Mouse (Mus musculus) myocyte (in vitro differentiated cells): Measurements from ENCODE around the gene Epb41l4b. TPM values are rescaled to one million over a fixed set of nuclear protein-coding genes. Genes with fewer than 3 reads are reported as not detected.

ENCODE experiments used
- H3K27me3 ChIP-seq: one replicate; pipeline ENCODE4 v1.6.1; 2011; ENCODE audit not compliant: control insufficient read depth, insufficient read depth, insufficient read length
- H3K36me3 ChIP-seq: one replicate; pipeline ENCODE4 v1.6.1; 2011; ENCODE audit not compliant: control insufficient read depth, insufficient read depth
- H3K4me2 ChIP-seq: one replicate; pipeline ENCODE4 v1.6.1; 2011; ENCODE audit warnings: low read depth, control low read depth
- H3K4me3 ChIP-seq: one replicate; pipeline ENCODE4 v1.5.1; 2011; ENCODE audit warnings: mild to moderate bottlenecking, control low read depth, moderate library complexity
- H3K79me2 ChIP-seq: one replicate; pipeline ENCODE4 v1.6.1; 2011; ENCODE audit not compliant: control insufficient read depth, insufficient read depth
- H3ac ChIP-seq: one replicate; pipeline ENCODE4 v1.6.1; 2011; ENCODE audit not compliant: control insufficient read depth, insufficient read length
- CEBPB ChIP-seq: IDR thresholded peaks from 2 replicates; pipeline ENCODE4 v1.6.1; 2011; ENCODE audit warnings: mild to moderate bottlenecking, moderate library complexity; ENCODE audit not compliant: poor library complexity, insufficient read depth, severe bottlenecking
- E2F4 ChIP-seq: IDR thresholded peaks from one replicate; pipeline ENCODE4 v1.6.1; 2011; ENCODE audit warnings: mild to moderate bottlenecking, control low read depth, moderate library complexity; ENCODE audit not compliant: insufficient read depth
- MAX ChIP-seq: IDR thresholded peaks from one replicate; pipeline ENCODE4 v1.6.1; 2011; ENCODE audit warnings: low read depth, mild to moderate bottlenecking, control low read depth
- MYOD1 ChIP-seq, 3 experiments: IDR thresholded peaks; one replicate each; pipeline ENCODE4 v1.6.1; 2011; ENCODE audit warnings: control low read depth in 2 of 3, low read depth in 2 of 3, mild to moderate bottlenecking in 2 of 3, moderate library complexity in 1 of 3; ENCODE audit not compliant: insufficient read length in 2 of 3, control insufficient read depth in 1 of 3
- MYOG ChIP-seq, 3 experiments: IDR thresholded peaks; one replicate each; pipeline ENCODE4 v1.6.1; 2011; ENCODE audit warnings: control low read depth in 2 of 3, low read depth in 2 of 3, mild to moderate bottlenecking in 2 of 3; ENCODE audit not compliant: insufficient read length in 2 of 3, control insufficient read depth in 1 of 3, insufficient read depth in 1 of 3
- POLR2A ChIP-seq: IDR thresholded peaks from one replicate; pipeline ENCODE4 v1.6.1; 2011; ENCODE audit warnings: low read depth, mild to moderate bottlenecking, control low read depth, moderate library complexity; ENCODE audit not compliant: insufficient read length
- POLR2AphosphoS2 ChIP-seq: IDR thresholded peaks from one replicate; pipeline ENCODE4 v1.6.1; 2011; ENCODE audit warnings: low read depth, control low read depth; ENCODE audit not compliant: insufficient read length
- REST ChIP-seq: IDR thresholded peaks from one replicate; pipeline ENCODE4 v1.6.1; 2011; ENCODE audit warnings: mild to moderate bottlenecking, control low read depth, moderate library complexity; ENCODE audit not compliant: insufficient read depth, insufficient read length
- SRF ChIP-seq: IDR thresholded peaks from one replicate; pipeline ENCODE4 v1.6.1; 2011; ENCODE audit warnings: low read depth; ENCODE audit not compliant: control insufficient read depth, insufficient read length
- TCF12 ChIP-seq: IDR thresholded peaks from one replicate; pipeline ENCODE4 v1.6.1; 2011; ENCODE audit warnings: mild to moderate bottlenecking, control low read depth; ENCODE audit not compliant: poor library complexity, insufficient read depth, severe bottlenecking
- TCF3 ChIP-seq: IDR thresholded peaks from one replicate; pipeline ENCODE4 v1.6.1; 2011; ENCODE audit warnings: low read depth, control low read depth; ENCODE audit not compliant: insufficient read length
- USF1 ChIP-seq: IDR thresholded peaks from one replicate; pipeline ENCODE4 v1.6.1; 2011; ENCODE audit warnings: low read depth, mild to moderate bottlenecking, control low read depth, moderate library complexity
- polyA plus RNA-seq: library from polyadenylated mRNA; unstranded; fragments of >200 nt; fragmentation: generic; extraction: Trizol; gene quantifications from one replicate; pipeline ENCODE4 v1.2.1, GENCODE M21; 2012; ENCODE audit warnings: missing spikeins

The Epb41l4b gene
- polyA plus RNA-seq, 1 experiment, result 0.31 TPM

DNA sequence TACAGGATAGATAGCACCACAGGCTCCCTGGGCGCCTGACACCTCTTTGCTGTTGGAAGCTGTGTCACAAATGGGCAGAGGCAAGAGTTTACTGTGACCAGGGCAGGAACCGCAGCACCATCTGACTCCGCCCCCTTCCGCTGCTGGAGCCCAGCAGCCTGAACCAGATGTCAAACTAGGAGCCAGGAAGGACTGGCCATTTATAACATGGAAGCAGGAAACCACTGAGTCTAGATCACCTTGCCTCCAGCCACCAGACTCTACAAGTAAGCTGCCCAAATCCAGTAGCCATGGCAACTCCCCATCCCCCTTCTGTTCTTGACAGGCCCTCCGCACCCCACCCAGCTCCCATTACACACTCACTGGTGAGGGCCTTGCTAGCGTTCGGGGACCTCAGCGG lies 102.8 kb downstream of the Epb41l4b start:
- TF ChIP-seq USF1, result no peak
- TF ChIP-seq REST, result no peak
- TF ChIP-seq POLR2A, result no peak
- TF ChIP-seq SRF, result no peak
- no peak for TF ChIP-seq MYOG (IDR thresholded peaks at IDR 0.05; ENCODE audit: control insufficient read depth in 1 of 3, insufficient read depth in 1 of 3, insufficient read length in 2 of 3, low read depth in 2 of 3)
- no peak for TF ChIP-seq TCF12
- TF ChIP-seq MAX, result no peak
- no peak for TF ChIP-seq POLR2AphosphoS2
- TF ChIP-seq MYOD1 (IDR thresholded peaks at IDR 0.05; ENCODE audit: control insufficient read depth in 1 of 3, insufficient read length in 2 of 3, low read depth in 2 of 3), result no peak
- TF ChIP-seq E2F4, result no peak
- no peak for TF ChIP-seq TCF3
- TF ChIP-seq CEBPB, result no peak
- H3K36me3 ChIP-seq, result no peaks in the 10 kb centered on the region
- H3K79me2 ChIP-seq, result no peaks in the 10 kb centered on the region

DNA sequence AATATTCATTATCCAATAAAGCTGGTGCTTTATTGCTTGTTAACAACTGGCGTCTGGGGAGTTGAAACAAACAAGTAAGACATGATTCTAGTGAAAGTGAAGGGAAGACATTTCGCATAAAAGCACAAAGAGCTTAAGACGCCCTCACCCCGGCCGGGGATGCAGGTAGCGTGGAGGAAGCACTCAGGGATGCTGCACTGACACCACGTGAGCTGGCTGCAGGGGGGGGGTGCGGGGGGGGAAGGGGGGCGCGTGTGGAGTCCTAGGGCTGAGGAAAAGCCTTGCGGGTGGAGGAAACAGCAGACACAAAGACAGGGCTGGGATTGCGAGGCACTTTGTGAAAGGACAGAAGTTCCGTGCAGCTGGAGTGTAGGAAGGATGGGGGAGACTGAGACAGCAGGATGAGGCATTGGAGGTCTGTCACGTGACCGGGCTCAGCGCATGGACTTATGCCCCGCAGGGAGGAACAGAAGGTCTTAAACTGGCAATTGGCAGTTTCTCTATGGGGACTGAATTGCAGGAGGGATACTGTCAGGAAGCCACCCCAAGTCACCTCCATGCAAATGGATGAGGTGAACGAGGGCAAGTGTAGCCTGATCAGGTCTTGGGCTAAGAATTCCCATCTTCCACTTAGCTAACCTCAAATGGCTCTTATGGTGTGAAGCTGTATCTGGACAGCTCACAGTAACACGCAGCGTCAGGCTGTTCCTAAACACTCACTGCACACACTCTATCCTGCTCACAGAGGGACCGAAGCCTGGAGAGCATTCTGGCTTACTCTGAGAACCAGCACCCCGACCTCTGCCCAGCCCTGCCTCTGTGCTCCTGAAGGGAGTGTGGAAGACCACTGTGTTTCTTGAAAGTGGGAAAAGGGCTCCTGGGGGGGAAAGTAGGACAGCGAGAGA lies 103.9 kb downstream of the Epb41l4b start:
- Histone ChIP-seq H3K4me2 (no peak overlapping the region), H3K79me2 (no peaks in the 10 kb centered on the region), H3K4me3 (no peak overlapping the region), H3ac (no peak overlapping the region), H3K27me3 (peaks cover 14% of the 10 kb centered on the region), H3K36me3 (no peaks in the 10 kb centered on the region)
- TF ChIP-seq REST (no peak), MYOG (IDR thresholded peaks at IDR 0.05; ENCODE audit: control insufficient read depth in 1 of 3, insufficient read depth in 1 of 3, insufficient read length in 2 of 3, low read depth in 2 of 3) (no peak), CEBPB (no peak), E2F4 (no peak), SRF (no peak), MAX (no peak), TCF3 (no peak), USF1 (no peak)

More for the DNA sequence above, 102.8 kb downstream of the Epb41l4b start:
- no peak overlapping the region for H3ac ChIP-seq
- H3K4me2 ChIP-seq, result no peak overlapping the region
- H3K4me3 ChIP-seq, result no peak overlapping the region
- H3K27me3 ChIP-seq, result peaks cover 14% of the 10 kb centered on the region

DNA sequence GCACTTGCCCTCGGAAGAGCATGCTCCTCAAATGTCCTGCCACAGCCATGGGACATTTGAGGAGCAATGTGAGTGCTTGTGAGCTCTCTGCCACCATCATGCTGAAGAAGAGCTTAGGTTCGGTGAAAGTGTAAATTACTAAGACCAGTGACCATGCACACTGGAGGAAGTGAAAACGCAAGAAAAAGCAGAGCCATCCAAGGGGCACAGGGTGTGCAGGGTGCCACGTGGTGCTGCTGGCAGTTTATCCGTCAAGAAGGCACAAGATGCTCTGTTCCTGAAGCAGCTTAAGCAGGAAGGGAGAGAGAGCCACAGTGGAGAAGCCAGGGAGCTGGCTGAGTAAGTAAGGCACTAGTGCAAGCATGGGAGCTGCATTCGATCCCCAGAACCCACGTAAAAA lies 105.7 kb downstream of the Epb41l4b start:
- no peak for TF ChIP-seq REST
- H3ac ChIP-seq, result no peak overlapping the region
- H3K79me2 ChIP-seq, result no peaks in the 10 kb centered on the region
- H3K27me3 ChIP-seq, result peaks cover 5% of the 10 kb centered on the region
- no peak overlapping the region for H3K4me2 ChIP-seq
- no peak overlapping the region for H3K4me3 ChIP-seq
- no peaks in the 10 kb centered on the region for H3K36me3 ChIP-seq

DNA sequence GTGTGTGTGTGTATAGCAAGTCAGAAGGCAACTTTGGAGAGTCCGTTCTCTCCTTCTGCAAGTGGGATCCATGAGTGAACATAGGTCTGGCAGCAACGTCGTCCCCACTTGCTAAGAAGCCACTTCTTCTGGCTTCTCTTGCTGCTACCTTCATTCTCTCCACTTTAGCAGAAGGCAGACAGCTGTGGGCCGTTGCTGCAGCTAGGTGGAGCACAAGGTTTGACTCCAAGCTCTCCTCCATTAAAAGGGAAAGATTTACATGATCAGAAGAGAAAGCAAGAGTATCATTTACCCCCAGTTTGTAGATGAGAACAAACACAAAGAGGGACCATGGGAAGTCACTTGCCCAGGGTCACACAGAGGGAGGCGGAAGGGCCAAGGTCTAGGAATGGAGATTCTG lies 109.1 kb downstream of the Epb41l4b start:
- TF ChIP-seq MYOG (IDR thresholded peaks at IDR 0.05; ENCODE audit: control insufficient read depth in 1 of 3, insufficient read depth in 1 of 3, insufficient read length in 2 of 3, low read depth in 2 of 3), result no peak
- no peak for TF ChIP-seq MAX
- H3K4me3 ChIP-seq, result no peak overlapping the region
- H3K27me3 ChIP-seq, result peaks cover 21% of the 10 kb centered on the region
- no peaks in the 10 kb centered on the region for H3K79me2 ChIP-seq
- no peak overlapping the region for H3ac ChIP-seq
- H3K36me3 ChIP-seq, result no peaks in the 10 kb centered on the region
- no peak overlapping the region for H3K4me2 ChIP-seq

DNA sequence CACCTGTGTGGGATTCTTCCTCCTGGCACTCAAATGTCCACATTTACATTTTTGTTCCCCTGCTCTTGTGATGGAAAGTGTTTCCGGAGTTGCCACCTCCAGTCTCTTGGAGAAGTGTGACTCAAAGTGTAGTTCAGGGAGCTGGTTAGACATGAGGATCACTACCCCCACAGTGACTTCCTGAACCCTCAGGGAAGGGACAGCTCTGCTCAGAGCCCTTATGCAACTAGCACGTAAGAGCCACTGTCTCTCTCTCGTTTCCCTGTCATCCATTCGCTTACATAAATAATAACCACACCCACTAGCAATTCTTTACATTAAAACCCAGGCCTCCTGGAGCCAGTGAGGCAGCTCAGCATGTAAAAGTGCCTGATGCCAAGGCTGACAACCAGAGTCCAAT lies 111.8 kb downstream of the Epb41l4b start:
- Histone ChIP-seq H3K79me2 (no peaks in the 10 kb centered on the region), H3K27me3 (peaks cover 17% of the 10 kb centered on the region), H3ac (no peak overlapping the region), H3K4me3 (no peak overlapping the region), H3K36me3 (no peaks in the 10 kb centered on the region), H3K4me2 (no peak overlapping the region)
- TF ChIP-seq MAX (no peak), E2F4 (no peak)

DNA sequence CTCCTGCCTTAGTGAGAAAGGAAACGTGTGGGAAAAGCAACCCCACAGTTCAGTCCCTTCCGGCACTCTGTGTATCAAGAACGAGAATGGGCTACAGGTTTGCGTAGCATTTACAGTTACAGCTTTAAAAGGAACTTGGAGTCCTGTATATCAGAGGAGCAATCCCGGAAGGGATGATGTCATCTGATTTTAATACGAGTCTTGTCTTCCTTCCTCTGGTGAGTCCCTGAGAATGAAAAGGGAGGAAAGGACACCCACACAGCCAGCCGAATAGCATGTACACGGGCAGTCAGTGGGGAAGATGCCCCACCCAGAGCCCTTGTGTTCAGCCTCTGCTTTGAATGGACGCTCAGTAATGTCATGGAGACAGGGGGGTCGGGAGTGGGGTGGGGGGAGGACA lies 115.3 kb downstream of the Epb41l4b start:
- Histone ChIP-seq H3K79me2 (no peaks in the 10 kb centered on the region), H3K4me2 (no peak overlapping the region), H3K4me3 (no peak overlapping the region), H3K27me3 (peaks cover 17% of the 10 kb centered on the region), H3ac (no peak overlapping the region), H3K36me3 (no peaks in the 10 kb centered on the region)
- TF ChIP-seq TCF12, result no peak
- no peak for TF ChIP-seq MAX
- TF ChIP-seq MYOD1 (IDR thresholded peaks at IDR 0.05; ENCODE audit: control insufficient read depth in 1 of 3, insufficient read length in 2 of 3, low read depth in 2 of 3), result no peak
- no peak for TF ChIP-seq MYOG (IDR thresholded peaks at IDR 0.05; ENCODE audit: control insufficient read depth in 1 of 3, insufficient read depth in 1 of 3, insufficient read length in 2 of 3, low read depth in 2 of 3)
- TF ChIP-seq POLR2AphosphoS2, result no peak
- no peak for TF ChIP-seq E2F4
